Mouse (Mus musculus): ENCODE measurements around the gene Ncbp3. TPM values are rescaled to one million over a fixed set of nuclear protein-coding genes. Genes with fewer than 3 reads are reported as not detected.

The Ncbp3 gene
- polyA plus RNA-seq, 1 experiment: 6.5 TPM

DNA sequence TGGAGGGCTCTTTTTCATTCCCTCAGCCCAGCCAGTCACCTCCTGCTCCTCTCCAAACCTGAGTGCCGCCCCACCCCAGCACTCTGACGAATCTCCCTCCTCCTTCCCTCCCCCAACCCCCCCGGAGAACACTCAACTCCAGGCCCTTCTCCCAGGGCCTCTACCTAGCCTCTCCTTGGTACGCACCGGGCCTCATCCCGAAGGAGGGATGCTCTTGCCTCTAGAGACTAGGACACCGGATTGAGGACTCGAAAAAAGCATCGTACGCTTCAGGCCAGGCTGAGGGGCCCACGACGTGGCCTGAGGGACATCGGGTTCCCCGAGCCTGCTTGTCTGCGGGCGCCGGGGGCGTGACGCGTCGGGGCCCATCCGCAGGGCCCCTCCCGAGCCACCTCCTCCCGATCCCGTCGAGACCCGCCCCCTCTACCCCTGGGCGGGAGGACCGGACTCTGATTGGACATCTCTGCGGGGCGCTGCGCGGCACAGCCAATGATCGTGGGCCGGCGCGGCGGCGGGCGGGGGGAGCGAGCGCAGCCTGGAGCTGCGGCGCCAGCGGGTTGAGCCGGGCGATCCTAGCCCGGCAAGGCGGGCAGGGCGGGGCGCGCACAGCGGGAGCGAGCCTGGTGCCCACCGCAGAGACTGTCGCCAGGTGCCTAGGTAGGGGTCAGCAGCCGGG lies 29.0 kb upstream of the Ncbp3 start, which contains the start of gene Camkk1:
Gene Camkk1, plus strand, starts transcription at position 538 of the 676 bp plus-strand sequence.
- peak; percentile 95 for DNase-seq
- peak within 1 kb of the TSS; percentile 54 for H3K27ac ChIP-seq (ENCODE audit: control insufficient read depth, insufficient read depth, low read length)
- TF ChIP-seq CTCF (IDR thresholded peaks at IDR 0.05; ENCODE audit: borderline replicate concordance, control insufficient read depth, extremely low read depth, insufficient read depth, low read length, poor library complexity) (peak; percentile 68; the same call in 1 of the 2 replicates), POLR2A (IDR thresholded peaks at IDR 0.05; ENCODE audit: control insufficient read depth, extremely low read depth, insufficient read depth, low read length, poor library complexity) (peak; percentile 74)
- H3K36me3 ChIP-seq (ENCODE audit: control insufficient read depth, insufficient read depth, low read length): no peaks in the 10 kb centered on the region
- no peaks in the 10 kb centered on the region for H3K27me3 ChIP-seq (ENCODE audit: control insufficient read depth, insufficient read depth, low read length)
- 2% methylated on average over 57 of the region's 57 CpGs for WGBS
- H3K4me1 ChIP-seq (replicated peaks; ENCODE audit: control insufficient read depth, insufficient read depth, low read length): peaks cover 60% of the 10 kb centered on the region
- H3K4me3 ChIP-seq (ENCODE audit: control insufficient read depth, insufficient read depth, low read length): peak within 1 kb of the TSS; percentile 62

GRCm38 (mm10) chr11:73019147-73019795 lies 28.3 kb upstream of the Ncbp3 start:
- DNase-seq: peak; percentile 95
- H3K36me3 ChIP-seq (ENCODE audit: control insufficient read depth, insufficient read depth, low read length): no peaks in the 10 kb centered on the region
- under 1% methylated on average over 46 of the region's 46 CpGs for WGBS

GRCm38 (mm10) chr11:73020953-73021800 lies 26.4 kb upstream of the Ncbp3 start:
- Histone ChIP-seq H3K27ac (ENCODE audit: control insufficient read depth, insufficient read depth, low read length) (no peak overlapping the region), H3K36me3 (ENCODE audit: control insufficient read depth, insufficient read depth, low read length) (peaks cover 5% of the 10 kb centered on the region; the same call in 1 of the 2 replicates), H3K27me3 (ENCODE audit: control insufficient read depth, insufficient read depth, low read length) (no peaks in the 10 kb centered on the region), H3K4me3 (ENCODE audit: control insufficient read depth, insufficient read depth, low read length) (no peak overlapping the region), H3K4me1 (replicated peaks; ENCODE audit: control insufficient read depth, insufficient read depth, low read length) (peaks cover 51% of the 10 kb centered on the region)
- WGBS: 73% methylated on average over 7 of the region's 7 CpGs
- no peak for TF ChIP-seq POLR2A (IDR thresholded peaks at IDR 0.05; ENCODE audit: control insufficient read depth, extremely low read depth, insufficient read depth, low read length, poor library complexity)
- no peak for TF ChIP-seq CTCF (IDR thresholded peaks at IDR 0.05; ENCODE audit: borderline replicate concordance, control insufficient read depth, extremely low read depth, insufficient read depth, low read length, poor library complexity)
- no peak for DNase-seq

More at GRCm38 (mm10) chr11:73019147-73019795, 28.3 kb upstream of the Ncbp3 start:
- TF ChIP-seq CTCF (IDR thresholded peaks at IDR 0.05; ENCODE audit: borderline replicate concordance, control insufficient read depth, extremely low read depth, insufficient read depth, low read length, poor library complexity) (no peak), POLR2A (IDR thresholded peaks at IDR 0.05; ENCODE audit: control insufficient read depth, extremely low read depth, insufficient read depth, low read length, poor library complexity) (peak; percentile 72)
- Histone ChIP-seq H3K4me3 (ENCODE audit: control insufficient read depth, insufficient read depth, low read length) (peak overlapping the region; percentile 62), H3K4me1 (replicated peaks; ENCODE audit: control insufficient read depth, insufficient read depth, low read length) (peaks cover 59% of the 10 kb centered on the region), H3K27me3 (ENCODE audit: control insufficient read depth, insufficient read depth, low read length) (no peaks in the 10 kb centered on the region), H3K27ac (ENCODE audit: control insufficient read depth, insufficient read depth, low read length) (peak overlapping the region; percentile 54)

DNA sequence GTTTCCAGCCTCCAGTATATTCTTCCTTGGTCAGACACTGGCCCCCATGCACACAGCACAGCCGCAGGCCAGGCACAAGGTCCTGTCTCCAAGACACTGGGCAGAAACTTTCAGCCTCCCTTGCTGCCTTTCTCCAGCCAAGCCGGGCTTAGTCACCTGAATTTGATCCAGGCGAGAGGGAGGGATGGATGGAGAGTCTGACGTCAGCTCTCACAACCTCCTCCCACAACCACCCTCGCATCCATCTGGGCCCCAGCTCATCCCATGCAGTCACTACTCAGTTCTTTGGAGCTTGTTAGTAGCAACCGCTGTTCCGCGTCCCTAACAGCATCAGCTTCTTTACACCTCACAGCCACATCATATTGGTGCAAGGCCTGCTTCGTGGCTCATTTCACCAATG lies 24.5 kb upstream of the Ncbp3 start:
- no peaks in the 10 kb centered on the region for H3K27me3 ChIP-seq (ENCODE audit: control insufficient read depth, insufficient read depth, low read length)
- no peak for DNase-seq
- peaks cover 40% of the 10 kb centered on the region for H3K4me1 ChIP-seq (replicated peaks; ENCODE audit: control insufficient read depth, insufficient read depth, low read length)
- H3K4me3 ChIP-seq (ENCODE audit: control insufficient read depth, insufficient read depth, low read length): no peak overlapping the region
- WGBS: 95% methylated on average over 9 of the region's 9 CpGs
- TF ChIP-seq CTCF (IDR thresholded peaks at IDR 0.05; ENCODE audit: borderline replicate concordance, control insufficient read depth, extremely low read depth, insufficient read depth, low read length, poor library complexity): no peak
- TF ChIP-seq POLR2A (IDR thresholded peaks at IDR 0.05; ENCODE audit: control insufficient read depth, extremely low read depth, insufficient read depth, low read length, poor library complexity): no peak
- H3K36me3 ChIP-seq (ENCODE audit: control insufficient read depth, insufficient read depth, low read length): peaks cover 11% of the 10 kb centered on the region; the same call in 1 of the 2 replicates
- no peak overlapping the region for H3K27ac ChIP-seq (ENCODE audit: control insufficient read depth, insufficient read depth, low read length)

DNA sequence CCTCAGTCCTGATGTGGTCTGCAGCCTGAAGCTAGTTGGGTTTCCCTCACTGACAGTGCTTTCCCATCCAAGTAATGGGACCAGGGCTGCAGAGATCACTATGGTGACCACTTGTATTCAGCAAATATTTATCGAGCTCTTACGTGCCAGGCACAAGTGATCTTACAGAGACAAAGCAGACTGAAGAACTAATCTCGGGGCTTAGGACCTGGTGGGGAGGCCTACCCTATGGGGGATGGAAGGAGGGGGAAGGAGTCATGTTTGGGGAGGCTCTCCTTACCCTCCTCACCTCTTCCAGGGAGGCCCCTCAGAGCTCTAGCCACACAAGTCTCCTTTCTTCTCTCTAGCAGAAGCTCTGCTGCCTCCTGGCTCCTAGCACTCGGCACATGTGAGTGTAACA lies 23.8 kb upstream of the Ncbp3 start:
- H3K4me3 ChIP-seq (ENCODE audit: control insufficient read depth, insufficient read depth, low read length): no peak overlapping the region
- TF ChIP-seq CTCF (IDR thresholded peaks at IDR 0.05; ENCODE audit: borderline replicate concordance, control insufficient read depth, extremely low read depth, insufficient read depth, low read length, poor library complexity) (no peak), POLR2A (IDR thresholded peaks at IDR 0.05; ENCODE audit: control insufficient read depth, extremely low read depth, insufficient read depth, low read length, poor library complexity) (no peak)
- no peaks in the 10 kb centered on the region for H3K27me3 ChIP-seq (ENCODE audit: control insufficient read depth, insufficient read depth, low read length)
- H3K4me1 ChIP-seq (replicated peaks; ENCODE audit: control insufficient read depth, insufficient read depth, low read length): peaks cover 35% of the 10 kb centered on the region
- H3K36me3 ChIP-seq (ENCODE audit: control insufficient read depth, insufficient read depth, low read length): peaks cover 14% of the 10 kb centered on the region; the same call in 1 of the 2 replicates
- DNase-seq: no peak
- H3K27ac ChIP-seq (ENCODE audit: control insufficient read depth, insufficient read depth, low read length): no peak overlapping the region
- whole genome bisulfite sequencing: 68% methylated on average over 4 of the region's 4 CpGs

Data from thymus, adult 2 months (tissue).